Mouse (Mus musculus) gonadal fat pad, adult 2 months (tissue): ENCODE measurements around the gene Tmem132c. TPM values are rescaled to one million over a fixed set of nuclear protein-coding genes. Genes with fewer than 3 reads are reported as not detected.

Experiments used
- DNase-seq: peaks from one replicate; pipeline ENCODE4 v3.0.0-alpha.2; 2012; ENCODE audit warnings: low read depth
- polyA plus RNA-seq: library from polyadenylated mRNA; depleted of rRNA; stranded (reverse); fragments of >200 nt; gene quantifications from 2 replicates; pipeline ENCODE4 v1.2.3, GENCODE M21; 2012

The Tmem132c gene
- polyA plus RNA-seq, 1 experiment: 2.2 TPM

DNA sequence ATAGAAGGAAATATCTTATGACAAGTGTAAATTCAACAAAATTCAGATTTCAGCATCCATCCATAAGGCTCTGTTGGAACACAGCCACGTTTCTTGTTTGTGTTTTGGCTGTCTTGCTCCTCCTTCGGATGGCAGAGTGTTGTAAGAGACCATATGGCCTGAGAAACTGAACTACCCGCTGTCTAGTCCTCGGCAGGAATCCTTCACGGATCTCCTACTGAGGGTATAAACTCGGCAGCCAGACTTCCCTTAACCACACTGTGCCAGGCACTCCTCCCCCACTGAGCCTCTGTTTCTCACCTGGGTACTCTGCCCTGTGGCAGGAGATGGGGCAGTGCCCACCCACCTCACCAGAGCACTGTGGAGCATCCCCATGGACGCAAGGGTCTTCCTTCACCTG, 174.9 kb downstream of the Tmem132c start:
- DNase-seq: no peak

DNA sequence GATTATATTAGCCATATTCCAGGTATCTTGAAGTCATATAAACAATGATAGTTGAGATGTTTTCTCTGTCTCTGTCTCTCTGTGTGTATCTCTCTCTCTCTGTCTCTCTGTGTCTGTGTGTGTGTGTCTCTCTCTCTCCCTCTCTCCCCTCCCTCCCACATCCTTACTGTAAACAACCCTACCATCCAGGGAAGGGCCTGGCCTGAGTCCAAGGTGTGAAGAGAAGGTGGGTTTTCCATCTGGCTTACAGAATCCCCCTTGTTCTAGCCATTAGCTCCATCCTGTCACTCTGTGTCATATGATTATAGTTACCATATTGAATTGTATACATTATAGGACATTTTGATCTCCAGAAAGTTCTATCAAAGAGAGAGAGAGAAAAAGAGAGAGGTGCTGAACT, 182.3 kb downstream of the Tmem132c start:
- no peak for DNase-seq

DNA sequence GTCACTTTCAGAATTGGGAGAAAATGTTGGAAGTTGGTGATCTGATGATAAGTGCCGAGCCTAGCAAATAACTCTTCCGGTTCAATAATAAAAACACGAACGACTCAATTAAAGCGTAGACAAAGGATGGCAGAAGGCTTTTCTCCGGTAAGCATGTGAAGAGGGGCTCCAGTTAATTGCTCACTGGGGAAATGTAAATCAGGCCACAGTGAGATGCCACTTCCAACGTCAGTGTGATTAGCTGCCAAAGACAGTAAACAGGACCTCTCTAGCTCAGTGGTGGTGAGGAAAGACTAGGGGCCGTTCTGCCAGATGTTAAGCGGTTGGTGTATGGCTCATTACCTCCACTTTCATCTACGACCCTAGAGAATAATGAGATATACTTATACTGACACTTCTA, 187.5 kb downstream of the Tmem132c start:
- DNase-seq: no peak

DNA sequence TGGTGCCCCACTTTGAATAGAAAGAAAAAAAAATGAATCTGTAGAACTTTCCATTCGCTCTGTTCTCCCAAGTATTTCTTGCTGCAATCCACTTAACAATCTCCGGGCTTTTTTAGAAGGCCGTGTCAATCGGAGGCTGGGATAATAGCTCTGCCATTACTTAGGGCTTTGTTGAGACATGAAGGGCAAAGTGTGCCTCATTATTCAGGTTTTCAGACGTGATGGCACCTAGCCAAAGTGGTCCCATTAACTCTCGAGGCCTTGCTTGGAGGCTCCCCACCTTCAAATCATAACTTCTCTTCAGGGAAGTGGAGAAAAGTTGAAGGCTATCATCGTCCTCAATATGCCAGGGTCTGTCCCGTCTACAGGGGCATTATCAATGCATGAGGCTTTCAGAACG, 190.0 kb downstream of the Tmem132c start:
- DNase-seq: no peak

DNA sequence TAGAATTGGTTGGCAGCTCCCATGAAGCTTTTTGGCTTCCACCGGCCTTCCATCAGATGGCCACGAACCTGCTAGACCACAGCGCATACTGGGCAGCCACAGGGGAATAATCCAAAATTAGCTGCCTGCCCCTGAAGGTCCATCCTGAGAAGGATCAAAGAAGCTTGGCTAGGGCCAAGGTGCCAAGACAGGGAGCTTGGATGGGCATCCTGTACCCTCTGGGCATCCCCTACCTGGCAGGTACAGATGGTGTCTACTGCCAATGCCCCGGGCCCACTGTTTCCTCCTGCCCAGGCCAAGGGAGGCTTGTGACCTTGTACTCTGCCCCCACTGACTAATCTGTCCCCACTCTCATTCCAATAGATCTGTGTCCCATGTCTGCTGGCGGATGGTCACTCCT, 195.2 kb downstream of the Tmem132c start:
- no peak for DNase-seq

DNA sequence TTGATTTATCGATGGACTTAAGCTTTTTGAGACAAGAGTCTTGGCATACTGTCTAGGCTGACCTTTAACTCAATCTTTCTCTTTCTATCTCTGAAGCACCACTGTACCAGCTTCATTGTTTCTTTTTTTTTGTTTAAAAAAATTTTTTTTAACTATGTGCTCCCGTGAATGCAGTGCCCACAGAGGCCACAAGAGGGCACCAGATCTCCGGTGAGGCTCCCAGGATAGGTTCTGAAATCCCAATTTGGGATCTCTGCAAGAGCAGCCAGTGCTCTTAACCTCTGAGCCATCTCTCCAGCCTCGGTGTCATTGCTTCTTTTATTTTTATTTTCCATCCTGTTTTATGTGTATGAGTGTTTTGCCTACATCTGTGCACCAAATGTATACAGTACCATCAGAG, 197.0 kb downstream of the Tmem132c start:
- no peak for DNase-seq

DNA sequence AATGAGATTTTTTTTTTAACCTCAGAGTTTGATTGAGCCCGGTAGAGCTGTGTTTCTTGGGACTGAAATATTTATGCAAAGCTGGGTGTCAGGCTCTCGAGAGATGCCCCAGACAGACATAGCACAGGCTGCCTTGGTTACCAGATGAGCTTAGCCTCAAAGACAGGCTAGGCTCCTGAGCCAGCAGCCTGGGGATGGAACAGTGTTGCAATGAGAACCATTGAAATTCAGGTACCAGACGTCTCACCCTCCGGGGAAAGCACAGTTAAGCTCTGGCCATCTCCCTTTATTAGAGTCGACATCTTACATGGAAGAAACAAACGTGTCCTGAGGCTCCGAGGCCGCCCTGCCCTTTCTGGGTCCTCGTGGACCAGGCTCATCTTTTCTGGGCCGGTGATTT, 200.4 kb downstream of the Tmem132c start:
- DNase-seq: no peak

DNA sequence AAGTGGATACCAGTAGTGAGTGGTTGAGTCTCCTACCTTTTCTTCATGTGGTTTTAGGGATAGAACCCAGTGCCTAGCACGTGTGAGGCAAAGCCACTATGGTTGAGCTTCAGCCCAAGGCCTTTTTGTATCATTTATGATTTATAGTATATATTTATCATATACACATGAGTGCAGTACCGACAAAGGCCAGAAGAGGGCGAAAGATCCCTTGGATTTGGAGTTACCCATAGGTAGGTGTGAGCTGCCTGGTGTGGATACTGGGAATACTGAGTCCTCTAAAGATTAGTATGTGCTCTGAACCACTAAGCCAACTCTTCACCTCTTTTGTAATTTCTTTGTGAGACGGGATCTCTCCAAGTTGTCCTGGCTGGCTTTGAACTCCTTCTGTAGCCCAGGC, 212.0 kb downstream of the Tmem132c start:
- no peak for DNase-seq

DNA sequence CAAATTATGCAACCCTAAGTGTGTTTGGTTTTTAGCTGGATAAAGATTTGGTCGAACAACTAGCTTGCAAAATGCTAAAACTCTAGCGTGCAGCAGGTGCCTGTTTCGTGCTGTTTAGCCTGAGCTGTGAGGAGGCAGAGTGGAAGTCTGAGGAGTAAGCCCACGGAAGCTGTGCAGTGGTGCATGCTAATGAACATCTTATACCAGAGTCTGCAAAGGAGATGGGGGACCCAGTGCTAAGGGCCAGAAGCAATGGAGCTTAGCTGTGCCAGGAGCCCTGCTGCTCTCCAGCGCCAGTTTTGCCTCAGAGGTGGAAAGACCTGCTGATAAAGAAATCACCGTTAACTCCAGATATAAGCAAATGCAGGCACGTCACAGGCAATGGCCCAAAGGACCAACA, 212.5 kb downstream of the Tmem132c start:
- no peak for DNase-seq

DNA sequence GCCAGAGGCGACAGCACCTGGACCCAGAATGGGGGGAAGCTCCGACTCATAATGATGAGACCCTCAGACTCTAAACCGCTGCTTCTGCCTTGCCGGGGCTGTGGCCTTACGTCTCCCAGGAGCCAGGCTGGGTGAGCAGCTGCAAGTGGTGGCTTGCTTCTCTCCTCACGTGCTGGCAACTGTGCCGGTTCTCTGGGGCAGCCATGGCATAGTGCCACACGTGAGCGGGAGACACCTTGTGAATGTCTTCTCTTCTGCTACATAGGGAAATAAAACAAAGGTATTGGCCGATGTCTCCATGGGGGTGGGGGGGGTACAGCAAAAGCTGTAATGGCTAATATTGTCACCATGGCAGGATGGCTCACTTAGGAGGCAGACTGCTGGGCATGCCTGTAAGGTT, 214.5 kb downstream of the Tmem132c start:
- DNase-seq: no peak

DNA sequence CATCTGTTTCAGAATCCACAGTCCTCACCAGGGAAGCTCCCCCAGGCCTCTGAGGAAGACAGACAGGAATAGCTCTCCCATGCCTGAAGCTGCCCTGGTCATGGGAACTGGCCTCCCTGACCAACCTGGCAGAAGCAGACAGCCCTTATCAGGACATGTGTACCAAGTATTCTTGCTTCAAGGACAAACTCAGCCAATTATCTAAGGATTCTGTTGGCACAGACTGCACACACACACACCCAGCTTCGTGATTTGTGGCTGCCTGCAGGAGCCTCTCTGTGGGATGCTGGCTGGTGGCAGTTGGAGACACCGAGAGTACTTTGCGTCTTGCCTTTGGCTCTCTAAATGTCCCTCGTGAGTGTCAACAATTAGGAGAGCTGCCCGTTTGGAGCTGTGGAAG, 226.5 kb downstream of the Tmem132c start:
- DNase-seq: no peak

DNA sequence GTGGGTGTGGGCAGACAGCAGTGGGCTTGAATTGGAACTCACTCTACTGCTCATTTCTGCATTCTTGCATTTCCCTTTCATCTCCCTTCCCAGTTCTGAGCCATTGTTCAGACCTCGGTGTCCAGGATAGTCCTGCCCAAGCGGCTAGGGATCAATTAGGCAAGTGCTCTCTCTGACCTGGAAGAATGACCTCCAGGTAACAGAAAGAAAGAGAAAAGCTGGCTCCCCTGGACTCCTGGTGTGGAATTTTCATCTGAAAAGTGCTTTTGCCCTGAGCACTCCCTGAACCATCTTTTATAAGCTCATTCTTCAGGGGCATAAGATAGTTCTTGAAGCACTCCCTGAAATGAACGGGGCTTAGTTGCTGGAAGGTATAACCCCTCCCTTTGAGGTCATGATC, 228.7 kb downstream of the Tmem132c start:
- DNase-seq: no peak

DNA sequence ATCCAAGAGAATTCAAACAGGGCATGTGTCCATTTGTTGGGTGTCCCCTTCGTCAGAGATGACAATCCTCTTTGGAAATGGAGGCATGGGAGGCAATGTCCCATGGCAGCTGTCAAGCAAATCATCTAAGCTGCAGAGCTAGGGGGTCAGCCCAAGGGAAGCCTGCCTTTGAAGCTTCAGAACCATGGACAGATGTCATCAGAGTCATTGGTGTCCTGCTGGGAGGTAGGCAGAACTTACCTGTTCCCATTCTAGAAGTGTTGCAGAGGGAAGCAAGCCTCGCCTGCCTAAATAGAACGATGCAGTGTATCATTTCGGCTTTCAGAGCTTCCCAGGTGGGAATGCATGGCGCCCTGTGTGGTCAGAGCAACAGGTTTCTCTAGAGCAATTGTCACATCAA, 230.3 kb downstream of the Tmem132c start:
- DNase-seq: no peak

DNA sequence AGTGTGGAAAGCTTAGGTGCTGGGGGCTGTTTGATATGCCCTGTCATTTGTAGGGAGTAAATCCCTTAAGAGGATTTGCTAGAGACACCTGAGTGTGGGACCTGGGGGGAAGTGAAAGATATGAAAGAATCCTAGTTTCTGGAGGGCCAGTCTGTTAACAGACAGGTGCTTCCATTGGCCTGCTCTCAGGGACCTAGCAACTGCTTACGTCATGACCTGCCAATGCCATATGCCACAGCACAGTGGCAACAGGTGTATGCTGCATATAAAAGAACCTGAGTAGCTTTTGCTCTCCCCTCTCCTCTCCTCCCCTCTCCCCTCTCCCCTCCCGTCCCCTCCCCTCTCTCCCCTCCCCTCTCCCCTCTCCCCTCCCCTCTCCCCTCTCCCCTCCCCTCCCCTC, 232.1 kb downstream of the Tmem132c start:
- no peak for DNase-seq

DNA sequence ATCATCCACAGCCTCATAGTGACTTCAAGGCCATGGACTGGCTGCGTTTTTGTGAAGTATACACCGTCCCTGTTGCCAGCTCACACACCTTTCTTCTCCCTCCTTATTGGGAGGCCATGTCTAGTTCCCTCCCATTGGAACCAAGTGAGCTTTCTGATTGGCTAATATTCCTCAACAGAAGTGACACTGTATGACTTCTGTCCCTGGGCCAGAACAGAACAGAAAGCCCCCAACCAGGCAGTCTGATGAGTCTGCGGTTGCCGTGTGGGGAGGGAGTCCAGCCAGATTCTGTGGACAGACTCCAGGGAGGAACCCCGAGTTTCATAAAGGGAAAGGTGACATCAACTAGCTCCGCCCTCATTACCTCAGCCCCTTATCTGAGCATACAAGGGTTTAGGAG, 233.2 kb downstream of the Tmem132c start:
- no peak for DNase-seq

DNA sequence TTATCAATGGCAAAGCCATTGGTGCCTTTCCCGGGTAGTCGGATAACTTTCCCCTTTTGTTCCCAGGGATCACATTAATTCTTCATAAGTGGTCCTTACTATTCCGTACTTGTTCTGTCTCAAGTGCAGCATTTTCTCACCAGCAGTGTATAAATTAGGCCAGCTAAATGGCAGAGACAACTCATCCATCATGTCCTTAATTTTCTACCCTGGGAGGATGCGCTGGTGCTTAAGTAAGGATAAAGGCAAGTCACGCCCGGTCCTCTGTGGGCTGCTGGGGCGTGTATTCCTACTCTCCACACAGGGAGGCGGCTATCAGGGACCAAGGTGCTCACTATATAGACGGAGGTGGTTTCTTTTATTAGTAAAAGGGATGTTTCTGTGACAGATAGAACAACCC, 236.2 kb downstream of the Tmem132c start:
- no peak for DNase-seq

DNA sequence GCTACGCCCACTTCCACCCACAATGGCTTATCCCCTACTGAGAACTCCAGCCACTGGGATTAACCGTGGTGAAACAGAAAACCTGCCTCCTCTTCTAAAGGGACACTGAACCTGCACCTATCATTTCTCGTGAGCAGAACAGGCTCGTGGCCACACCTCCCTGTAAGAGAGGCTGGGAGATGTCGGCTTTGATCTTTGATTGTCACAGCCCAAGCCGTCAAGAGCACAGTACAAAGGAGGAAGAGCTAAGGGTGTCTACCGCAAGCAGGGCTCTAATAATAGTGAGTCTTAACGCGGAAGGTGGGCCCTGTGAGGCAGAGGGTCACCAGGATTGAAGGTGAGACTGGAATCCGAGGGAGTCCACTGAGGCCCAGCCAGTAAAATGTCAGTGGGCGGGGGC, 236.7 kb downstream of the Tmem132c start:
- DNase-seq: no peak

DNA sequence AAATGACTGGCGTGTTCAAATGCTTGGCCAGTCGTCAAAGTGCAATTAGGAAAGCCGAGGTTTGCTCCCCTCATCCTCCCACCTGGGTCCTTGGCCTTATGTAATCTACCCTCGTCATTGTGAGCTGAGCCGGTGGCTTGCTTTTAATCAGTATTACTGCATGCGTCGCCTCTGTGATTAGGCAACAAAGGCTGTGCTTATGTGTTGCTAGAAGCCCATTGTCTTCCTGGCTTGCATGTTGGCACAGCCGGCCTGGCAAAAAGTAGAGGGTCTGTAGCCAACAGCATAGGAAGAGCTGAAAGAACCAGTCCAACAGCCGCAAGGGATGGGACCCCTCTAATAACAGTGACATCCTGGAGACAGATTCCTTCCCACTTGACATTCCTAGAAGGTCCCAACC, 239.3 kb downstream of the Tmem132c start:
- no peak for DNase-seq

DNA sequence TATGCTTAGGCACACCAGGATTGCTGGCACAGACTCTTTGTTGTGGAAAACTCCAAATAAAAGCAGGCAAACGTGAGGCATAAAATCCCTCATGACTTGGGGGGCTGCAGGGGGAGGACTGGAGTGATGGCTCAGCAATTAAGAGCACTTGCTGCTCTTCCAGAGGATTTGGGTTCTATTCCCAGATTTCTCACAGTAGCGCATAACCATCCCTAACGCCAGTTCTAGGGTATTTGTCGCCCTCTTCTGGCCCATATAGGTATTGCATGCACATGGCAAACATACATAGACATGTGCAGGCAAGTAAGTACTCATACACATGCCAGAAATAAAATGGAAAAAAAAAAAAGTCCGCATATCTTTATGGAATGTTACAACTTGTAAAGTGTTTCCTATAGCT, 239.8 kb downstream of the Tmem132c start:
- DNase-seq: no peak

DNA sequence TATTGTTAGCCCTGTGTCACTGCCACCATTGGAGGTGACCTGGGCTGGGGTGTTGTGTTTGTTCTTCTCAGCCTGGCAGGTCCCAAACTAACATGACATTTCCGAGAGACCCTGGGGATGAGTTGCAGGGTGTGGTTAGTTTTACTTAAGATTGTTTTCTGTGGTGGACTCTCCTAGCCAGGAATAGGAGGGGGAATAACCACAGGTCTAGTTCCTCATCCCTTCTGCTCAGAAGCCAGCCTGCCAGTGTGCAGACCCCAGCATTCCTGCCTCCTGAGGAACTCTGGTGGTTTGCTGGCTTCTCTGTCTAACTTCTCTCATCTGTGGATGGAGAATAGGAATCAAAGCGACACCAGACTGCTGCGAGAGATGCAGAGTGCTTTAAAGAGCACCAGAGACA, 240.7 kb downstream of the Tmem132c start:
- DNase-seq: no peak

DNA sequence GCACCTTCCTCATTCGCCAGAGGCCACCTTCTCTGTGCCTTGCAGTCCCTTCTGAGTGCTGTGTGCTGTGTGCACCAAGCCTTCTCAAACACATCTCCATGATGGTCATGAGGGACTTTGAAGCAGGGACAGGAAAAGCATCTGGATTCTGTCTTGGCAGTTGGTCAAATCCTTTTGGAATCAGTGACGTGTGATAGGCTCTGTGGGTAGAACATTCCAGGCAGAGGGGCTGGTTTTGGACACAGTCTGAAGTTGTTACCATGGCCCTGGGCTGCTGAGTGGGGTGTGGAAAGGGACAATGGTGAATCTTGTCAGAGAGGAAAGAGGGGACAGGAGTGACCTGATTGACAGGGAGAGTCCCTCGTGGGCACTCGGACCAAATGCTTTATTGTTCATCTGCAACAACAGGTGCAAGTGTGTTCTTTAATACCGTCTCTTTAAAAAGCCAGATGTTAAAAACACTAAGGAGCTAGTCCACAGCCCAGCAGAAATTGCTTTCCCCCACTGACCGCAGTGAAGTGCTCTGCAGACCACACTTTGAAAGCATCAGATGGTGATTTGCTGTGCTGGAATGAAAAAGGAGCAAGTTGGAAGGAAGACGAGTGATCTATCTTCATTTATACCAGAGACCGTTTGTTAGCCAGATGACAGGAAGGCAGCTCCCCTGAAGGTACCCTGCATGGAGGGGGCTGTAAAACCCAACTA, 242.5 kb downstream of the Tmem132c start:
- no peak for DNase-seq

DNA sequence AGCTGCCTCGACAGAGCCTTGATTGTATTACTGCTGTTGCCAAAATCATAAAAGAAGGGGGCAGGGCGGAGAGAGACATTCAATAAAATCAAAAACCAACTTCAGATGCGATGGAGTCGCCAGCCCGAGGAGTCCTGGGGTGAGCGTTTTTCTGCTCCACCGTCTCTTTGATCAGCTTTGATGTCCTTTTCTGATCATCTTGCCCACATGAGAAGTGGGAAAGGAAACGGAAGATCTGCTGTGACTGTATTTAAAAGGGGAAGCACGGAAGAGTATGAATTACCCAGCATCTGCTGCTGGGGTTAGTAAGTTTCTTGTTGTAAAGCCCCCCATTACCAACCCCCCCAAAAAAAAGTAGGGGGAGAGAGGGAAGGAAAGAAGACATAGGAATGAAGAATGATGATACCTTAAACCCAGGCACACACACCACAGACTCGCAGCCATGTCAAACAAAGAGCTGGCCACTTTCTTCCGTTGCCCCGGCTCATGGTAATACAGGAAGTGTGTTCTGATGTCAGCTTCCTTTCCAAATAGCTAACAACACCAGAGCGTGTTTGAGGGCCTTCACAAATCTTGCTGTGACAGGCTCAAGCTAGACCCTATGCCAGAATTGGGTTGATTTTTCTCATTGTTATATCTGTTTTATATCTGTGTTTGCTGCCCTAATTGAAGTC, 243.3 kb downstream of the Tmem132c start:
- no peak for DNase-seq

DNA sequence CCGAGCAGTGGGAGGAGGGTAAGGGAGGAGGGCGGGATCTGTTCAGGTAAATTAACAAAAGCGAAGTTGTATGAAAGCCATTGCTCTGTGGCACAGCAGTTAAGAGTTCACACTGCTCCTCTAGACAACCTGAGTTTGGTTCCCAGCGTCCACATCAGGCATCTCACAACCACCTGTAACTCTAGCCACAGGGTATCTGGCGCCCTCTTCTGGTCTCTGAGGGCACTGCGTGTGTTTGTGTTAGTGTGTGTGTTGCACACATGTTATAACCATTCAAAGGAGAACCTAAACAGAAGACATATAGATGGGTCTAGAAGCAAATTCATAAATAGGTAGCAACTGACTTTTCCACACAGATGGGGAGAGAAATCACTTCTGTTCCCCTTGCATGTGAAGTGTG, 245.6 kb downstream of the Tmem132c start:
- no peak for DNase-seq

DNA sequence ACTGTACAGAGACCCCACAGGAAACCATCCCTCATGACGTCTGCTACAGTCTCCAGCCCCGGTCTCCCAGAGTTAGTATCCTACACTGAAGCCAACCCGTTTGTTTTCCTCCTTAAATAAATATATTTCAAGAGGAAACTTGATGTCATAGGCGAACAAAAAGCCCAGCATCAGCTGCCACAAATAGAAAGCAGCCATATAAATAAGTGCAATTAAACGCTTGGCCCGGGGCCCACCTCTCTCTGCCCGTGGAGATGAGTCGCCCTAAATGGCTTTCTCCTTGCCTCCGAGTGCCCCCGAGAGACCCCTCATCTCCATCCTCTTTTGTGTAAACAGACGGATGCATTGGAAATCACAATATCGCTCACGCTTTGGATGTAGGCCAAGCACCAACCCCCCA, 247.1 kb downstream of the Tmem132c start:
- DNase-seq: no peak
